Mouse (Mus musculus): ENCODE results near the gene Nmnat3. TPM values are rescaled to one million over a fixed set of nuclear protein-coding genes. Genes with fewer than 3 reads are reported as not detected.

The Nmnat3 gene
- polyA plus RNA-seq, 1 experiment from 2014 or later: 0.87 TPM

GRCm38 (mm10) chr9:98298761-98299160 lies 11.5 kb downstream of the Nmnat3 start:
- Histone ChIP-seq H3K9ac (replicated peaks; ENCODE audit: low read length) (no peak overlapping the region), H3K4me2 (ENCODE audit: low read length) (no peak overlapping the region), H3K9me3 (ENCODE audit: control insufficient read depth, low read length) (no peaks in the 10 kb centered on the region), H3K4me1 (ENCODE audit: control insufficient read depth, insufficient read depth, low read length) (peaks cover 13% of the 10 kb centered on the region), H3K27me3 (ENCODE audit: control insufficient read depth, insufficient read depth, low read length) (peaks cover 3% of the 10 kb centered on the region), H3K27ac (replicated peaks; ENCODE audit: low read depth, low read length) (no peak overlapping the region), H3K4me3 (replicated peaks; ENCODE audit: low read depth, low read length) (no peak overlapping the region), H3K36me3 (ENCODE audit: control insufficient read depth, insufficient read depth, low read length) (no peaks in the 10 kb centered on the region)
- DNase-seq (no peak), ATAC-seq (ENCODE audit: low FRiP score, low TSS enrichment) (no peak)
- 76% methylated on average over 3 of the region's 3 CpGs for WGBS

- Histone ChIP-seq H3K36me3 (ENCODE audit: control insufficient read depth, insufficient read depth, low read length) (no peaks in the 10 kb centered on the region), H3K4me2 (ENCODE audit: low read length) (no peak overlapping the region), H3K4me3 (replicated peaks; ENCODE audit: low read depth, low read length) (no peak overlapping the region), H3K4me1 (ENCODE audit: control insufficient read depth, insufficient read depth, low read length) (peaks cover 13% of the 10 kb centered on the region), H3K27me3 (ENCODE audit: control insufficient read depth, insufficient read depth, low read length) (peaks cover 3% of the 10 kb centered on the region), H3K9ac (replicated peaks; ENCODE audit: low read length) (no peak overlapping the region), H3K9me3 (ENCODE audit: control insufficient read depth, low read length) (no peaks in the 10 kb centered on the region), H3K27ac (replicated peaks; ENCODE audit: low read depth, low read length) (no peak overlapping the region)
- 92% methylated on average over 7 of the region's 7 CpGs for WGBS
- DNase-seq (no peak), ATAC-seq (ENCODE audit: low FRiP score, low TSS enrichment) (no peak)
These were observed 12.0 kb downstream of the Nmnat3 start for GRCm38 (mm10) chr9:98299235-98299634.

- H3K9me3 ChIP-seq (ENCODE audit: control insufficient read depth, low read length): no peaks in the 10 kb centered on the region
- WGBS: 82% methylated on average over 7 of the region's 7 CpGs
- H3K27me3 ChIP-seq (ENCODE audit: control insufficient read depth, insufficient read depth, low read length): peaks cover 3% of the 10 kb centered on the region
- no peaks in the 10 kb centered on the region for H3K36me3 ChIP-seq (ENCODE audit: control insufficient read depth, insufficient read depth, low read length)
- no peak overlapping the region for H3K4me2 ChIP-seq (ENCODE audit: low read length)
- ATAC-seq (ENCODE audit: low FRiP score, low TSS enrichment) (no peak), DNase-seq (no peak)
- no peak overlapping the region for H3K9ac ChIP-seq (replicated peaks; ENCODE audit: low read length)
- H3K27ac ChIP-seq (replicated peaks; ENCODE audit: low read depth, low read length): no peak overlapping the region
- peaks cover 13% of the 10 kb centered on the region for H3K4me1 ChIP-seq (ENCODE audit: control insufficient read depth, insufficient read depth, low read length)
- H3K4me3 ChIP-seq (replicated peaks; ENCODE audit: low read depth, low read length): no peak overlapping the region
These were observed 13.3 kb downstream of the Nmnat3 start for GRCm38 (mm10) chr9:98300582-98300981.

- DNase-seq (no peak), ATAC-seq (ENCODE audit: low FRiP score, low TSS enrichment) (no peak)
- H3K27me3 ChIP-seq (ENCODE audit: control insufficient read depth, insufficient read depth, low read length): no peaks in the 10 kb centered on the region
- no peaks in the 10 kb centered on the region for H3K9me3 ChIP-seq (ENCODE audit: control insufficient read depth, low read length)
- no peak overlapping the region for H3K4me2 ChIP-seq (ENCODE audit: low read length)
- H3K9ac ChIP-seq (replicated peaks; ENCODE audit: low read length): no peak overlapping the region
- H3K36me3 ChIP-seq (ENCODE audit: control insufficient read depth, insufficient read depth, low read length): no peaks in the 10 kb centered on the region
- H3K4me1 ChIP-seq (ENCODE audit: control insufficient read depth, insufficient read depth, low read length): no peaks in the 10 kb centered on the region
- no peak overlapping the region for H3K4me3 ChIP-seq (replicated peaks; ENCODE audit: low read depth, low read length)
- H3K27ac ChIP-seq (replicated peaks; ENCODE audit: low read depth, low read length): no peak overlapping the region
- 88% methylated on average over 6 of the region's 6 CpGs for WGBS
These were observed 19.8 kb downstream of the Nmnat3 start for GRCm38 (mm10) chr9:98307011-98307410.

- Histone ChIP-seq H3K27me3 (ENCODE audit: control insufficient read depth, insufficient read depth, low read length) (no peaks in the 10 kb centered on the region), H3K36me3 (ENCODE audit: control insufficient read depth, insufficient read depth, low read length) (no peaks in the 10 kb centered on the region), H3K4me3 (replicated peaks; ENCODE audit: low read depth, low read length) (no peak overlapping the region), H3K27ac (replicated peaks; ENCODE audit: low read depth, low read length) (no peak overlapping the region), H3K9ac (replicated peaks; ENCODE audit: low read length) (no peak overlapping the region), H3K9me3 (ENCODE audit: control insufficient read depth, low read length) (no peaks in the 10 kb centered on the region), H3K4me2 (ENCODE audit: low read length) (no peak overlapping the region), H3K4me1 (ENCODE audit: control insufficient read depth, insufficient read depth, low read length) (no peaks in the 10 kb centered on the region)
- DNase-seq: no peak
- WGBS: 74% methylated on average over 12 of the region's 12 CpGs
- no peak for ATAC-seq (ENCODE audit: low FRiP score, low TSS enrichment)
These were observed 24.2 kb downstream of the Nmnat3 start for GRCm38 (mm10) chr9:98311316-98311965.

- no peak overlapping the region for H3K9ac ChIP-seq (replicated peaks; ENCODE audit: low read length)
- no peak overlapping the region for H3K4me3 ChIP-seq (replicated peaks; ENCODE audit: low read depth, low read length)
- DNase-seq: no peak
- no peaks in the 10 kb centered on the region for H3K27me3 ChIP-seq (ENCODE audit: control insufficient read depth, insufficient read depth, low read length)
- no peak for ATAC-seq (ENCODE audit: low FRiP score, low TSS enrichment)
- no peaks in the 10 kb centered on the region for H3K36me3 ChIP-seq (ENCODE audit: control insufficient read depth, insufficient read depth, low read length)
- H3K27ac ChIP-seq (replicated peaks; ENCODE audit: low read depth, low read length): no peak overlapping the region
- H3K4me1 ChIP-seq (ENCODE audit: control insufficient read depth, insufficient read depth, low read length): peaks cover 3% of the 10 kb centered on the region; the same call in 1 of the 2 replicates
- WGBS: 79% methylated on average over 6 of the region's 6 CpGs
- H3K9me3 ChIP-seq (ENCODE audit: control insufficient read depth, low read length): no peaks in the 10 kb centered on the region
- H3K4me2 ChIP-seq (ENCODE audit: low read length): no peak overlapping the region
These were observed 25.6 kb downstream of the Nmnat3 start for GRCm38 (mm10) chr9:98312622-98313374.

GRCm38 (mm10) chr9:98313587-98313986 lies 26.4 kb downstream of the Nmnat3 start:
- ATAC-seq (ENCODE audit: low FRiP score, low TSS enrichment) (no peak), DNase-seq (no peak)
- Histone ChIP-seq H3K4me3 (replicated peaks; ENCODE audit: low read depth, low read length) (no peak overlapping the region), H3K9ac (replicated peaks; ENCODE audit: low read length) (no peak overlapping the region; the same call in 1 of the 2 replicates), H3K36me3 (ENCODE audit: control insufficient read depth, insufficient read depth, low read length) (no peaks in the 10 kb centered on the region), H3K9me3 (ENCODE audit: control insufficient read depth, low read length) (no peaks in the 10 kb centered on the region), H3K4me1 (ENCODE audit: control insufficient read depth, insufficient read depth, low read length) (peaks cover 6% of the 10 kb centered on the region; the same call in 1 of the 2 replicates), H3K4me2 (ENCODE audit: low read length) (no peak overlapping the region), H3K27me3 (ENCODE audit: control insufficient read depth, insufficient read depth, low read length) (no peaks in the 10 kb centered on the region), H3K27ac (replicated peaks; ENCODE audit: low read depth, low read length) (no peak overlapping the region)
- 87% methylated on average over 6 of the region's 6 CpGs for WGBS

GRCm38 (mm10) chr9:98314059-98314650 lies 26.9 kb downstream of the Nmnat3 start:
- no peak for DNase-seq

More at GRCm38 (mm10) chr9:98314059-98314650, 26.9 kb downstream of the Nmnat3 start:
- Histone ChIP-seq H3K4me1 (ENCODE audit: control insufficient read depth, insufficient read depth, low read length) (peaks cover 6% of the 10 kb centered on the region), H3K9ac (replicated peaks; ENCODE audit: low read length) (no peak overlapping the region), H3K4me3 (replicated peaks; ENCODE audit: low read depth, low read length) (no peak overlapping the region), H3K27ac (replicated peaks; ENCODE audit: low read depth, low read length) (no peak overlapping the region), H3K4me2 (ENCODE audit: low read length) (no peak overlapping the region), H3K36me3 (ENCODE audit: control insufficient read depth, insufficient read depth, low read length) (no peaks in the 10 kb centered on the region), H3K9me3 (ENCODE audit: control insufficient read depth, low read length) (no peaks in the 10 kb centered on the region), H3K27me3 (ENCODE audit: control insufficient read depth, insufficient read depth, low read length) (no peaks in the 10 kb centered on the region)
- WGBS: 90% methylated on average over 7 of the region's 7 CpGs
- no peak for ATAC-seq (ENCODE audit: low FRiP score, low TSS enrichment)

Data from midbrain, embryonic 14.5 days (tissue).